Mouse (Mus musculus): ENCODE measurements around the gene Idh2.

- TF ChIP-seq CTCF (IDR thresholded peaks at IDR 0.05; ENCODE audit: low read depth, low read length) (no peak), POLR2A (IDR thresholded peaks at IDR 0.05; ENCODE audit: borderline replicate concordance, low read depth, low read length) (no peak)
Observed at GRCm38 (mm10) chr7:80068341-80068740, 46.9 kb downstream of the Idh2 start.
